Mouse (Mus musculus): ENCODE results near the gene Tmem217. TPM values are rescaled to one million over a fixed set of nuclear protein-coding genes. Genes with fewer than 3 reads are reported as not detected.
"Not testable (repeated sequence)": the region's sequence is repeated elsewhere in the genome, so short reads cannot be mapped to it uniquely, and the experiment has no call there.

The Tmem217 gene
- polyA plus RNA-seq, 1 experiment from 2014 or later = 0.42 TPM

GRCm38 (mm10) chr17:29502669-29503665, 49.2 kb downstream of the Tmem217 start:
- ATAC-seq (ENCODE audit: low FRiP score, low TSS enrichment) = no peak
- Histone ChIP-seq H3K36me3 (ENCODE audit: control insufficient read depth, insufficient read depth, low read length) (no peaks in the 10 kb centered on the region), H3K4me2 (replicated peaks; ENCODE audit: low read depth, low read length) (peak overlapping the region; percentile 36), H3K9me3 (ENCODE audit: control insufficient read depth, low read length) (peaks cover 4% of the 10 kb centered on the region; the same call in 1 of the 2 replicates), H3K27me3 (ENCODE audit: control insufficient read depth, insufficient read depth, low read length) (no peaks in the 10 kb centered on the region), H3K27ac (ENCODE audit: low read depth, low read length) (no peak overlapping the region), H3K9ac (ENCODE audit: low read depth, low read length) (peak overlapping the region; percentile 37; the same call in 1 of the 2 replicates), H3K4me3 (ENCODE audit: low read length) (peak overlapping the region; percentile 2; the same call in 1 of the 2 replicates), H3K4me1 (ENCODE audit: control insufficient read depth, insufficient read depth, low read length) (peaks cover 6% of the 10 kb centered on the region; the same call in 1 of the 2 replicates)
- 10% methylated on average over 32 of the region's 32 CpGs for WGBS

- 66% methylated on average over 7 of the region's 7 CpGs for WGBS
- Histone ChIP-seq H3K9ac (ENCODE audit: low read depth, low read length) (no peak overlapping the region), H3K4me2 (replicated peaks; ENCODE audit: low read depth, low read length) (no peak overlapping the region), H3K4me1 (ENCODE audit: control insufficient read depth, insufficient read depth, low read length) (peaks cover 6% of the 10 kb centered on the region; the same call in 1 of the 2 replicates), H3K9me3 (ENCODE audit: control insufficient read depth, low read length) (peaks cover 4% of the 10 kb centered on the region; the same call in 1 of the 2 replicates), H3K27ac (ENCODE audit: low read depth, low read length) (no peak overlapping the region), H3K4me3 (ENCODE audit: low read length) (no peak overlapping the region), H3K36me3 (ENCODE audit: control insufficient read depth, insufficient read depth, low read length) (no peaks in the 10 kb centered on the region), H3K27me3 (ENCODE audit: control insufficient read depth, insufficient read depth, low read length) (no peaks in the 10 kb centered on the region)
- ATAC-seq (ENCODE audit: low FRiP score, low TSS enrichment) = no peak
Measured at GRCm38 (mm10) chr17:29502005-29502668, 50.0 kb downstream of the Tmem217 start.

- H3K4me1 ChIP-seq (ENCODE audit: control insufficient read depth, insufficient read depth, low read length) = peaks cover 6% of the 10 kb centered on the region; the same call in 1 of the 2 replicates
- H3K27ac ChIP-seq (ENCODE audit: low read depth, low read length) = no peak overlapping the region
- peak; percentile 70; the same call in 1 of the 2 replicates for ATAC-seq (ENCODE audit: low FRiP score, low TSS enrichment)
- H3K27me3 ChIP-seq (ENCODE audit: control insufficient read depth, insufficient read depth, low read length) = no peaks in the 10 kb centered on the region
- 0 out of 2 replicates have a peak, but pooled peaks cover 2% of the 10 kb centered on the region for H3K36me3 ChIP-seq (ENCODE audit: control insufficient read depth, insufficient read depth, low read length)
- no peak overlapping the region for H3K4me3 ChIP-seq (ENCODE audit: low read length)
- no peak overlapping the region for H3K9ac ChIP-seq (ENCODE audit: low read depth, low read length)
- H3K4me2 ChIP-seq (replicated peaks; ENCODE audit: low read depth, low read length) = no peak overlapping the region
- WGBS = 72% methylated on average over 17 of the region's 17 CpGs
- peaks cover 4% of the 10 kb centered on the region; the same call in 1 of the 2 replicates for H3K9me3 ChIP-seq (ENCODE audit: control insufficient read depth, low read length)
Measured at GRCm38 (mm10) chr17:29500802-29501469, 51.2 kb downstream of the Tmem217 start.

- Histone ChIP-seq H3K36me3 (ENCODE audit: control insufficient read depth, insufficient read depth, low read length) (0 out of 2 replicates have a peak, but pooled peaks cover 2% of the 10 kb centered on the region), H3K4me3 (ENCODE audit: low read length) (no peak overlapping the region), H3K9me3 (ENCODE audit: control insufficient read depth, low read length) (peaks cover 4% of the 10 kb centered on the region; the same call in 1 of the 2 replicates), H3K27me3 (ENCODE audit: control insufficient read depth, insufficient read depth, low read length) (no peaks in the 10 kb centered on the region), H3K9ac (ENCODE audit: low read depth, low read length) (no peak overlapping the region), H3K4me1 (ENCODE audit: control insufficient read depth, insufficient read depth, low read length) (peaks cover 6% of the 10 kb centered on the region; the same call in 1 of the 2 replicates), H3K4me2 (replicated peaks; ENCODE audit: low read depth, low read length) (no peak overlapping the region), H3K27ac (ENCODE audit: low read depth, low read length) (no peak overlapping the region)
- ATAC-seq (ENCODE audit: low FRiP score, low TSS enrichment) = no peak
- 82% methylated on average over 7 of the region's 7 CpGs for WGBS
Measured at GRCm38 (mm10) chr17:29500243-29500740, 51.9 kb downstream of the Tmem217 start.

GRCm38 (mm10) chr17:29499511-29499910, 52.7 kb downstream of the Tmem217 start:
- no peak for ATAC-seq (ENCODE audit: low FRiP score, low TSS enrichment)
- H3K27me3 ChIP-seq (ENCODE audit: control insufficient read depth, insufficient read depth, low read length) = no peaks in the 10 kb centered on the region
- no peak overlapping the region for H3K27ac ChIP-seq (ENCODE audit: low read depth, low read length)
- WGBS = 80% methylated on average over 6 of the region's 6 CpGs
- peaks cover 7% of the 10 kb centered on the region; the same call in 1 of the 2 replicates for H3K36me3 ChIP-seq (ENCODE audit: control insufficient read depth, insufficient read depth, low read length)
- H3K4me1 ChIP-seq (ENCODE audit: control insufficient read depth, insufficient read depth, low read length) = peaks cover 6% of the 10 kb centered on the region; the same call in 1 of the 2 replicates
- H3K9me3 ChIP-seq (ENCODE audit: control insufficient read depth, low read length) = peaks cover 4% of the 10 kb centered on the region; the same call in 1 of the 2 replicates
- no peak overlapping the region for H3K9ac ChIP-seq (ENCODE audit: low read depth, low read length)
- H3K4me3 ChIP-seq (ENCODE audit: low read length) = no peak overlapping the region
- H3K4me2 ChIP-seq (replicated peaks; ENCODE audit: low read depth, low read length) = no peak overlapping the region

- H3K27me3 ChIP-seq (ENCODE audit: control insufficient read depth, insufficient read depth, low read length); H3K4me2 ChIP-seq (replicated peaks; ENCODE audit: low read depth, low read length); H3K4me3 ChIP-seq (ENCODE audit: low read length); H3K9ac ChIP-seq (ENCODE audit: low read depth, low read length); H3K27ac ChIP-seq (ENCODE audit: low read depth, low read length); H3K4me1 ChIP-seq (ENCODE audit: control insufficient read depth, insufficient read depth, low read length); ATAC-seq (ENCODE audit: low FRiP score, low TSS enrichment); H3K9me3 ChIP-seq (ENCODE audit: control insufficient read depth, low read length): not testable (repeated sequence)
- peaks cover 12% of the 10 kb centered on the region; the same call in 1 of the 2 replicates for H3K36me3 ChIP-seq (ENCODE audit: control insufficient read depth, insufficient read depth, low read length)
- 88% methylated on average over 2 of the region's 2 CpGs for WGBS
Measured at GRCm38 (mm10) chr17:29498952-29499351, 53.2 kb downstream of the Tmem217 start.

GRCm38 (mm10) chr17:29498028-29498427, 54.2 kb downstream of the Tmem217 start:
- Histone ChIP-seq H3K9me3 (ENCODE audit: control insufficient read depth, low read length) (no peaks in the 10 kb centered on the region), H3K36me3 (ENCODE audit: control insufficient read depth, insufficient read depth, low read length) (peaks cover 19% of the 10 kb centered on the region), H3K27me3 (ENCODE audit: control insufficient read depth, insufficient read depth, low read length) (no peaks in the 10 kb centered on the region), H3K4me2 (replicated peaks; ENCODE audit: low read depth, low read length) (no peak overlapping the region), H3K9ac (ENCODE audit: low read depth, low read length) (no peak overlapping the region), H3K4me3 (ENCODE audit: low read length) (no peak overlapping the region), H3K27ac (ENCODE audit: low read depth, low read length) (no peak overlapping the region), H3K4me1 (ENCODE audit: control insufficient read depth, insufficient read depth, low read length) (peaks cover 8% of the 10 kb centered on the region; the same call in 1 of the 2 replicates)
- 59% methylated on average over 4 of the region's 4 CpGs for WGBS
- no peak for ATAC-seq (ENCODE audit: low FRiP score, low TSS enrichment)

- H3K27me3 ChIP-seq (ENCODE audit: control insufficient read depth, insufficient read depth, low read length); H3K9ac ChIP-seq (ENCODE audit: low read depth, low read length); H3K9me3 ChIP-seq (ENCODE audit: control insufficient read depth, low read length); H3K4me2 ChIP-seq (replicated peaks; ENCODE audit: low read depth, low read length); H3K27ac ChIP-seq (ENCODE audit: low read depth, low read length); ATAC-seq (ENCODE audit: low FRiP score, low TSS enrichment); H3K4me3 ChIP-seq (ENCODE audit: low read length); H3K4me1 ChIP-seq (ENCODE audit: control insufficient read depth, insufficient read depth, low read length): not testable (repeated sequence)
- peaks cover 19% of the 10 kb centered on the region for H3K36me3 ChIP-seq (ENCODE audit: control insufficient read depth, insufficient read depth, low read length)
- WGBS = 61% methylated on average over 1 of the region's 1 CpGs
Measured at GRCm38 (mm10) chr17:29497481-29497880, 54.7 kb downstream of the Tmem217 start.
